Mouse (Mus musculus) liver, embryonic 13.5 days (tissue): ENCODE measurements around the gene Gne. TPM values are rescaled to one million over a fixed set of nuclear protein-coding genes. Genes with fewer than 3 reads are reported as not detected.
A peak's percentile ranks its signal among the peaks of the same experiment; 100 is the strongest.

Experiments
- ATAC-seq: fragments of 200-750 bp; cut with Nextera tagmentation; 2 replicates; pipeline ENCODE4 v1.8.0; 2017; ENCODE audit warnings: low read depth, mild to moderate bottlenecking, moderate number of reproducible peaks, moderate library complexity
- DNase-seq: peaks from one replicate; pipeline ENCODE4 v3.0.0; 2022
- H3K27ac ChIP-seq: fragments of 300-500 bp; sonication (generic); 2 replicates; pipeline ENCODE4 v1.5.1; 2015; ENCODE audit warnings: moderate library complexity, mild to moderate bottlenecking, inconsistent platforms
- H3K27me3 ChIP-seq: fragments of 300-500 bp; sonication (generic); 2 replicates; pipeline ENCODE4 v1.6.1; 2015; ENCODE audit warnings: mild to moderate bottlenecking, inconsistent platforms
- H3K36me3 ChIP-seq: fragments of 300-500 bp; sonication (generic); 2 replicates; pipeline ENCODE4 v1.6.1; 2015; ENCODE audit warnings: mild to moderate bottlenecking, inconsistent platforms
- H3K4me1 ChIP-seq: fragments of 300-500 bp; sonication (generic); replicated peaks from 2 replicates; pipeline ENCODE4 v1.6.1; 2015; ENCODE audit warnings: inconsistent platforms
- H3K4me2 ChIP-seq: fragments of 300-500 bp; sonication (generic); 2 replicates; pipeline ENCODE4 v1.6.1; 2015; ENCODE audit warnings: inconsistent platforms, mild to moderate bottlenecking, moderate library complexity
- H3K4me3 ChIP-seq: fragments of 300-500 bp; sonication (generic); replicated peaks from 2 replicates; pipeline ENCODE4 v1.5.1; 2015; ENCODE audit warnings: mild to moderate bottlenecking, inconsistent platforms
- H3K9ac ChIP-seq: fragments of 300-500 bp; sonication (generic); 2 replicates; pipeline ENCODE4 v1.6.1; 2015; ENCODE audit warnings: mild to moderate bottlenecking, inconsistent platforms
- H3K9me3 ChIP-seq: fragments of 300-500 bp; sonication (generic); replicated peaks from 2 replicates; pipeline ENCODE4 v1.6.1; 2016; ENCODE audit warnings: inconsistent platforms
- WGBS: fragments of 180-500 bp; shearing (Covaris S2); methylation state at CpG from one replicate; pipeline ENCODE4 v1.1.7; 2015; ENCODE audit not compliant: insufficient replicate concordance; 5-methylcytosine and 5-hydroxymethylcytosine counted together
- polyA plus RNA-seq: library from polyadenylated mRNA; unstranded; fragments of >200 nt; fragmentation: Nextera tagmentation; extraction: Ambion mirVana; gene quantifications from 2 replicates; pipeline ENCODE4 v1.2.1, GENCODE M21; 2015

Gne gene
- polyA plus RNA-seq, result 26.2 and 32.1 TPM in 2 replicates

GRCm38 (mm10) chr4:44083945-44084344, at the start of gene Gne:
Gene Gne (minus strand): TSS chr4:44084177.
- Histone ChIP-seq H3K4me1 (0 out of 2 replicates have a peak, but pooled peaks cover 10% of the 10 kb centered on the region), H3K36me3 (no peaks in the 10 kb centered on the region), H3K27me3 (peaks cover 27% of the 10 kb centered on the region), H3K9me3 (no peaks in the 10 kb centered on the region), H3K4me2 (peak within 1 kb of the TSS; percentile 30), H3K4me3 (no peak within 1 kb of the TSS), H3K27ac (no peak within 1 kb of the TSS), H3K9ac (no peak within 1 kb of the TSS)
- ATAC-seq (no peak), DNase-seq (no peak)
- 5% methylated on average over 11 of the region's 11 CpGs for WGBS

GRCm38 (mm10) chr4:44126805-44127204, 42.8 kb upstream of the Gne start:
- H3K4me3 ChIP-seq, result no peak overlapping the region
- ATAC-seq, result no peak
- H3K4me2 ChIP-seq, result no peak overlapping the region

DNA sequence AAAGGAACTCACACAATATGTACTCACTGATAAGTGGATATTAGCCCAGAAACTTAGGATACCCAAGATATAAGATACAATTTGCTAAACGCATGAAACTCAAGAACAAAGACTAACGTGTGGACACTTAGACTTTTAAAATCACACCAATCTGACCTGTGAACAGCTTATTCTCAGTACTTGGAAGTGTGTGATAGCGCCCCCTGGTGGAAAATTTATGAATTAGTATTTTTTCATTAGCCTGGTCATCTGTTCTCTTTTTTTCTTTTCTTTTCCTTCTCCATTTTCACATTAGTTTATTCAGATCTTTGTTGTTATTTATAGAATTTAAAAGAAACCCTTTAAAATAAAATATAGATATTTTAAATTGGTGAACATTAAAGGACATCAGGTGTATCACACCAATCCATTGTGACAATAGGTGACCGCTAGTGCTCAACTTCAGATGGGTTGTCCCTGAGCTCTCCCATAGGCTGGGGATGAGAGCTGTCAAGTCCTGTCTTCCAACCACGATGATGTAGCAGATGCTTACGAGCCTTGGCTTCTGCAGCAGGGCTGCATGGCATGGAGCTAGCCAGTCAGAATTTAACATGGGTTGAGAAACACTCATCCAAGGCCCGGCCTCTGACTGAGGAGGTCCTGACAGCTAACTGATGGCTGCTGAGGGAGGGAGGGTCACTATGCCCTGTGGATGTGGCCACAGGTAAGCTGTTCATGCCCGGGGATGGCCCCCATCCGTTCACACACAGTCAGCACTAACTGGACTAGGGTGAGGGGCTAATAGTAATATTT, 35.6 kb upstream of the Gne start:
- Histone ChIP-seq H3K36me3 (0 out of 2 replicates have a peak, but pooled peaks cover 3% of the 10 kb centered on the region), H3K9me3 (no peaks in the 10 kb centered on the region), H3K9ac (no peak overlapping the region), H3K4me1 (no peaks in the 10 kb centered on the region), H3K27ac (no peak overlapping the region), H3K27me3 (no peaks in the 10 kb centered on the region), H3K4me2 (no peak overlapping the region), H3K4me3 (no peak overlapping the region)
- 34% methylated on average over 9 of the region's 9 CpGs for WGBS
- DNase-seq, result no peak
- ATAC-seq, result no peak

More at GRCm38 (mm10) chr4:44126805-44127204, 42.8 kb upstream of the Gne start:
- WGBS, result 77% methylated on average over 12 of the region's 12 CpGs
- Histone ChIP-seq H3K27me3 (no peaks in the 10 kb centered on the region), H3K4me1 (no peaks in the 10 kb centered on the region), H3K9me3 (no peaks in the 10 kb centered on the region), H3K27ac (no peak overlapping the region), H3K9ac (no peak overlapping the region), H3K36me3 (peaks cover 65% of the 10 kb centered on the region)
- DNase-seq, result no peak

DNA sequence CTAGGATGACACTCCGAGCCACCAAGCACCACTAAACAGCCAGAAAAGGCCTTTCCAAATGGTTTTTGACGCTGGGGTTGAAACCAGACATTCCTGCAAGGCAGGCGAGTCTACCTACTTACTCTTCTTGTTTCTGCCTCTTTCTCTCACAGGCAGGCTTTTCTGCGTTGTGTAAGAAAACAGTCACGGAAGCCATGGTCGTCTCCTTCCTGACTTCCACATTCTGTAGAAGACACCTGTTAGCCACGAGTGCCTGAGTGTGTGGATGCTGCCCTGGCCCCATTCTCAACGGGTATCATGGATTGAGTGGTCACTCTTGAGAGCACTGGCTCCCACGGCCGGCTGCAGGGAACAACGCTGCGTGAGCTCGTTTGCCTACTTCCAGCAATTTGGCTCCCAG, 31.1 kb upstream of the Gne start:
- Histone ChIP-seq H3K27ac (no peak overlapping the region), H3K4me1 (no peaks in the 10 kb centered on the region; the same call in 1 of the 2 replicates), H3K36me3 (no peaks in the 10 kb centered on the region), H3K4me3 (no peak overlapping the region), H3K27me3 (no peaks in the 10 kb centered on the region), H3K9me3 (no peaks in the 10 kb centered on the region), H3K4me2 (no peak overlapping the region), H3K9ac (no peak overlapping the region)
- ATAC-seq (no peak), DNase-seq (no peak)
- 75% methylated on average over 13 of the region's 13 CpGs for WGBS

- no peaks in the 10 kb centered on the region for H3K36me3 ChIP-seq
- H3K27me3 ChIP-seq, result no peaks in the 10 kb centered on the region
- no peak overlapping the region for H3K4me2 ChIP-seq
- ATAC-seq (no peak), DNase-seq (no peak)
- H3K9ac ChIP-seq, result no peak overlapping the region
- no peak overlapping the region for H3K4me3 ChIP-seq
- WGBS, result 41% methylated on average over 16 of the region's 16 CpGs
- no peaks in the 10 kb centered on the region; the same call in 1 of the 2 replicates for H3K4me1 ChIP-seq
- no peak overlapping the region for H3K27ac ChIP-seq
- H3K9me3 ChIP-seq, result no peaks in the 10 kb centered on the region
Measured at GRCm38 (mm10) chr4:44113393-44114138, 29.6 kb upstream of the Gne start.

GRCm38 (mm10) chr4:44112741-44113140, 28.8 kb upstream of the Gne start:
- H3K36me3 ChIP-seq, result no peaks in the 10 kb centered on the region
- no peak overlapping the region for H3K4me2 ChIP-seq
- H3K27ac ChIP-seq, result no peak overlapping the region
- H3K4me1 ChIP-seq, result no peaks in the 10 kb centered on the region; the same call in 1 of the 2 replicates
- ATAC-seq (no peak), DNase-seq (no peak)
- WGBS, result 54% methylated on average over 4 of the region's 4 CpGs
- H3K9ac ChIP-seq, result no peak overlapping the region
- no peaks in the 10 kb centered on the region for H3K27me3 ChIP-seq
- H3K4me3 ChIP-seq, result no peak overlapping the region
- no peaks in the 10 kb centered on the region for H3K9me3 ChIP-seq

- WGBS, result 66% methylated on average over 7 of the region's 7 CpGs
- DNase-seq, result no peak
- Histone ChIP-seq H3K9me3 (no peaks in the 10 kb centered on the region), H3K4me2 (no peak overlapping the region), H3K27ac (no peak overlapping the region), H3K9ac (no peak overlapping the region), H3K36me3 (no peaks in the 10 kb centered on the region), H3K4me3 (no peak overlapping the region), H3K4me1 (peaks cover 4% of the 10 kb centered on the region; the same call in 1 of the 2 replicates), H3K27me3 (peaks cover 14% of the 10 kb centered on the region)
- ATAC-seq, result no peak
Measured at GRCm38 (mm10) chr4:44110771-44111170, 26.8 kb upstream of the Gne start.

DNA sequence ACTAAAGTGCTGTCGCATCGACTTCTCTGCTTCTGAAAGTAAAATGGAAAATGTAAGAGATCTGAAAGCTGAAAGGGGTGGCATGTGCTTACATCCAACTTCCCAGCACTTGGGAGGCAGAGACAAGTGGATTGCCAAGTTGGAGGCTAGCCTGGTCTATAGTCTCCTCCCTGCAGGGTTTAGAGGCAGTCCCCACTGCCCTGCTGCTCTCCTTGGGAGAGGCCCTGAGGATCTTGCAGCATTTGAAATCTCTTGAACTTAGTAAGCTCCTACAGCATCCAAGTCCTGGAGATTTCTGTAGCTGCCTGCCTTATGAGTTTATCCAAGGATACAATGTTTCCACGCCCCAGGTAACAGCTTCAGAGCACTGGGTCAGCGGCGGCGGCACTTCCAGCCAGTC, 24.3 kb upstream of the Gne start:
- no peaks in the 10 kb centered on the region for H3K9me3 ChIP-seq
- H3K9ac ChIP-seq, result no peak overlapping the region
- 90% methylated on average over 6 of the region's 6 CpGs for WGBS

GRCm38 (mm10) chr4:44107339-44107738, 23.4 kb upstream of the Gne start:
- ATAC-seq, result no peak
- H3K9me3 ChIP-seq, result no peaks in the 10 kb centered on the region
- no peak overlapping the region for H3K4me2 ChIP-seq
- 33% methylated on average over 6 of the region's 6 CpGs for WGBS
- H3K27ac ChIP-seq, result no peak overlapping the region
- no peak for DNase-seq
- no peak overlapping the region for H3K4me3 ChIP-seq
- no peaks in the 10 kb centered on the region for H3K36me3 ChIP-seq
- H3K9ac ChIP-seq, result no peak overlapping the region
- H3K27me3 ChIP-seq, result peaks cover 14% of the 10 kb centered on the region
- H3K4me1 ChIP-seq, result peaks cover 11% of the 10 kb centered on the region

More for the DNA sequence above, 24.3 kb upstream of the Gne start:
- Histone ChIP-seq H3K4me2 (no peak overlapping the region), H3K36me3 (no peaks in the 10 kb centered on the region), H3K27ac (no peak overlapping the region), H3K4me1 (peaks cover 11% of the 10 kb centered on the region), H3K4me3 (no peak overlapping the region), H3K27me3 (peaks cover 14% of the 10 kb centered on the region)
- DNase-seq, result no peak
- ATAC-seq, result no peak

DNA sequence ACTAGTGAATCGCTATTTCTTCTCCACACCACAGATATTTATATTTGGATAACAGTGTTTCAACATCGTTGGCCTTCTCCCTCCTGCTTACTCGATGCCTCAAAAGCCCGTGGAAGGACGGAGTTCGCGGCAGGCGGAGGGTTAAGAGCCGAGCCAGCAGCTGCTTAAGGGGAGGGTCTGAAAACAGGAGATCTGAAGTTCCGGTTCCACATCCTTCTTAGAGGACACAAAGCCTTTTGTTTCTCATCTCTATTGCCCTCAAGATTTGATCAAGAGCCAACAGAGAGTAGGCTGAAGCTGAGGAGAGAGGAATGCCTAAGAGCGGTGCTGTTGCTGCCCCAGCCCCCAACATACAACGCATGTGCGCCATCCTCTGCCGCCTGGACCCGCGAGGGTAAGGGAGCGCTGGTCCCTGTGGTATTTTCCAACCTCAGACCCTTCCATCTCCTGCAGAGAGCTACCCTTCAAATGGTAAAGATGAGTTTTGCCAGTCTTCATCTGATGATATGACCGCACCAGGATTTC, 22.4 kb upstream of the Gne start:
- 16% methylated on average over 18 of the region's 18 CpGs for WGBS
- Histone ChIP-seq H3K27me3 (peaks cover 14% of the 10 kb centered on the region), H3K4me1 (peaks cover 11% of the 10 kb centered on the region), H3K9ac (no peak overlapping the region), H3K27ac (no peak overlapping the region), H3K9me3 (no peaks in the 10 kb centered on the region), H3K4me3 (0 out of 2 replicates have a peak overlapping the region, but pooled peaks have one; percentile 1), H3K36me3 (no peaks in the 10 kb centered on the region), H3K4me2 (no peak overlapping the region; the same call in 1 of the 2 replicates)
- no peak for DNase-seq
- no peak for ATAC-seq

- H3K36me3 ChIP-seq, result no peaks in the 10 kb centered on the region
- 43% methylated on average over 8 of the region's 8 CpGs for WGBS
- no peak overlapping the region for H3K4me3 ChIP-seq
- H3K27me3 ChIP-seq, result peaks cover 14% of the 10 kb centered on the region
- H3K4me2 ChIP-seq, result no peak overlapping the region
- no peak overlapping the region for H3K27ac ChIP-seq
- no peak overlapping the region for H3K9ac ChIP-seq
- no peak for DNase-seq
- no peak for ATAC-seq
- no peaks in the 10 kb centered on the region for H3K9me3 ChIP-seq
- H3K4me1 ChIP-seq, result peaks cover 11% of the 10 kb centered on the region
Measured at GRCm38 (mm10) chr4:44104195-44104917, 20.4 kb upstream of the Gne start.
